Mouse (Mus musculus) left cerebral cortex, postnatal 14 days (tissue): ENCODE measurements around the gene Iscu. TPM values are rescaled to one million over a fixed set of nuclear protein-coding genes. Genes with fewer than 3 reads are reported as not detected.
A peak's percentile ranks its signal among the peaks of the same experiment; 100 is the strongest.
"Not testable (repeated sequence)": the region's sequence is repeated elsewhere in the genome, so short reads cannot be mapped to it uniquely, and the experiment has no call there.

ENCODE experiments used
- DNase-seq, 2 experiments: peaks; one replicate each; pipeline ENCODE4 v3.0.0; 2021 to 2022; ENCODE audit warnings: low spot score in 2 of 2, mixed read lengths in 1 of 2
- intact Hi-C: fragments of 180-260 bp; cut with DNase I; formaldehyde crosslinking; loops from one replicate; pipeline ENCODE4 v1.15.1; 2025
- total RNA-seq, 2 experiments: library from RNA; stranded (reverse); gene quantifications; 2 replicates each; pipeline ENCODE4 v1.2.3; 2021

The Iscu gene
- total RNA-seq, 2 experiments from 2014 or later: 90.4 to 97.0 TPM

DNA sequence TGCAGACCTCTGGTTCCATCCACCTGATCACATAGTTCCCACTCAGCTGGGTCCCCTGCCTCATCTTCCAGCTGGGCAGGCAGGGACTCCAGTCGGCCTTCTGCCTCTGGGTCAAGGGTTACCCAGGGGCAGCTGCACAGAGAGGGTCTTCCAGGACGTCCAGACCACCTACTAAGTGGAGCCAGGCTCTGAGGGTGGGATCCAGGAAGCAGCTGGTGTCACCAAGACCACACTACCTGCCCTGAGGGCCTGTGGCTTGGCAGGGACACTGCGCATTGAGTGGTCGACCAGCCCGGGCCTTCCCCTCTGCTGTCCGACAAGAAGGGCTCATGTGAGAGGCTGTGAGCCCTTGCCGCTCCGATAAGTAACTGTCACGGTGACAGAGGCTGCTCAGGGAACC lies 35.2 kb downstream of the Iscu start:
- intact Hi-C loops: no loop called here

DNA sequence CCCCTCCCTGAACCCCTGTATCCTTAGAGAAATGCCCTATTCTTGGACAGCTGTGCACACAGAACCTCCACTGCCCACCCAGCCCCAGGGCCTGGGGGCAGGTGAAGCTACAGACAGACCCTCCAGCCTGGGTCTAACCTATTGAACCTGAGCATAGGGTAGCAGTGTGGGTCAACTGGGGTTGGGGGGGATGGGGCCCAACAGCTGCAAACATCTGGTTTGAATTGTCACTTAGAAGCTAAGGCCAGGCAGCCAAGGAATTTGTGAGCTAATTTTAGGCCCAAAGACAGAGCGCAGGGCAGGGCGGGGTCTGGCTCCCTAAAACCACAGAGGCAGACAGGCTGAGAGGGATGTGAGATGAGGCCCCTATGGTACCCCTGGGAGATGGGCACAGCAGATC lies 35.6 kb downstream of the Iscu start:
- DNase-seq: no peak
- intact Hi-C loops: no loop called here

More for the DNA sequence above, 35.2 kb downstream of the Iscu start:
- DNase-seq: no peak

DNA sequence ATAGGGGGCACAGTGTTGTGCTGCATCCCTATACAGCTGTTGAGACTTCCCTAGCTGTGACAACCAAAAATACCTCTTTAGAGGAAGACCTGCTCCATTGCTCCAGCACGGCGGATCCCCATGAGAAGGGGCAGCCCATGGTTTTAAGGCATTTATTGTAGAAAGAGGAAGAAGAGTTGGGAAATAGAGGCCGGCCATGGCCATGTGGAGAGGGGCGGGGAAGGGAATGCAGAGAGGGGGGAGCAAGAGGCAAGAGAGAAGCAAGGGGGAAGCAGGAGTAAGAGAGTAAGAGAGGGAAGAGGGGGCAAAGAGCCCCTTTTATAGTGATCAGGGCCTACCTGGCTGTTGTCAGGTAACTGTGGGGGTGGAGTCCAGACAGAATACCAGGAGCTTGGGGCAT lies 37.6 kb downstream of the Iscu start:
- DNase-seq: no peak
- intact Hi-C loops: no loop called here

DNA sequence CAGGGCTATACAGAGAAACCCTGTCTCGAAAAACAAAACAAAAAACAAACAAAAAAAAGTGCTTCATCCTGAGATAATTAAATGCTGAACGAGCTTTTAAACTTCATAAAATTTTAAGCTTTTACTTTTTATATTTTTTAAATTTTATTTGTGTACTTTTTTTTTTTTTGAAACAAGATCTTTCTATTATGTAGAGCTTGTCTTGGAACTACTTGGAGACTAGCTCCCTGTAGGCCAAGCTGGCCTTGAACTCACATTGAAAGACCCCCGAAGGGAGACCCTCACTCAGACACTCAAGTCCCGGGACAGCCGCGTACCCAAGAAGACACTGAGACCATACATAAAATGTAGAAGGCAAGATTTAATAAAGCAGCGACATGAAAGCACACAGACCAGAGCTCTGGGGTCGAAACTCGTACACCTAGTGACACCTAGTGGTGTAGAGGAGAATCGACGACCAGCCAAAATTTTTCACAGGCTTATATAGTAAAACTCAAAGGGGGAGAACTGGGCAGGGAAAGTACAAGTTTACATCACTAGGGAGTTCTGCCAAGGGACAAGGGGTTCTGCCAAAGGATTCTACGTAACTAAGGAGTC lies 39.4 kb downstream of the Iscu start:
- DNase-seq, intact Hi-C loops: not testable (repeated sequence)

DNA sequence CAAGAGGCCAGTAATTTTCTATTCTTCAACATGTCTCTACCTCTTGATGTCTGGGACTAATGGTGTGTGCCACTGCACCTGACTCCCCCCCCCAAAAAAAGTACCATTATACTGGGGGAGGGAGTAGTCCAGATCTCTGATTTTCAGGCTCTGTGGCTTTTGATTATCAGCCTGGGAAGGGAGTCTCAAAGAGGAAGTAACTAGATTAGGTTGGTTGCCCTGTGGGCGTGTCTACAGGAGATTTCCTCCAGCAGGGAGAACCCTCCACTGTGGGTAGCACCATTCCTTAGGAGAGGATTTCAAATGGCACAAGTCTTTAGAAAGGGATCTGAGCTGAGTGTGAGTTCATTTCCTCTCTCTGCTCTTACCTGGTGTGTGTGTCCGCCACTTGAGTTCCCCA lies 40.1 kb downstream of the Iscu start:
- intact Hi-C loops: no loop called here
- no peak for DNase-seq

DNA sequence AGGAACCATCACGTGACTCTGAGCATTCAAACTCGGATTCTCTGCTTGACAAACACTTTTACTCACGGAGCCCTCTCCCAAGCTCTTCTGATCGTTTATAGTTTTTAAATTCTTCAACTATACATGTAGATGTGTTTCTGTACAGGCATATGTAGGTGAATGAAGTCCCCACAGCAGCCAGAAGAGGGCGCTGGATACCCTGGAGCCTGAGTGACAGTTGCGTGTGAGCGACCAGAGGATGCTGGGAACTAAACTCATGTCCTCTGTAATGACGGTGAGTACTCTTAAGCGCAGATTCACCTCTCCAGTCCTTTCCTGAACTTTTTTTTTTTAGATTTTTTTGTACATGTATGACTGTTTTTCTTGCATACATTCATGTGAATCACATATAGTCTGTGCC lies 41.1 kb downstream of the Iscu start:
- intact Hi-C loops: no loop called here

DNA sequence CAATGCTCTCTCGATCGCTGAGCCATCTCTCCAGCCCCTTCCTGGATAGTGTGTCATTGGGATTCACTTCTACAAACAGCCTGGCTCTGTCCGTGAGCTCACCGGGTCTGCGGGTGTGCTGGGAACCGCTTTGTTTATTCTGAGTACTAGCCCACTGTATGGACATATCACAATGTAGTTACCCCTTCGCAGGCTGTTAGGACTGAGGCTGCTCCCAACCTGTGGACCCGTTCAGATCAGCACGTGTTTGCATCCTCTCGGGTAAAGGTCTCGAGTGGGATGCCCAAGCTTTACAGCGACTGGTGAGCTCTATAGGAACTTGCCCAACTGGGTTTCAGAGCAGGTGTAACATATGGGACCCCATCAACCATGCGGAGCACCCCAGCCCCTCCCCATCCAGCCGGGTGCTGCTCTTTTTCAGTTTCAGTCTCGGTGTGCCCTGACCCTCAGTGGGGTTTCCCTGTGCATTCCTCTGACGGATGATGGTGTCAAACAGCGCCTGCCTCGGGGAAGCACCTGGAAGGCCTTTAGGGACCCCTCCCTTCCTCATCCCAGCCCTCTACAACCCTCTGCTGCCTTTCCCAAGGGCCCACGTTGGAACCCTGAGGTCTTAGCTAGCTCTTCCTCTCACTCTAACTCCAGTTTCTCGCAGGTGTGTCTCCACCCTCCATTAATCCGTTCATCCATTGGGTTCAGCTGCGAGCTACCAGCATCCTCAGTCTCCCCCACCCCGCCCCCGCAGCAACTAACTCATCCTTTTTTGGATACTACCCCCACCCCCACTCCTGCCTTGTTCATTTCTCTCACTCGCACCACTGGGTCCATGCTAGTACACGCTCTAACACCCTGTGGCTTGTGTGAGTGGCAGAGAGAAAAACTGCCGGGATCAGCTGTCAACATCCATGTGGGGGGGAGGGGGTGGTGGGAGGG lies 41.8 kb downstream of the Iscu start:
- intact Hi-C loops: loop anchor here (1.0 kb wide), 1 partner anchor 41 kb away; no protein-coding TSS in a partner anchor
- peak in 1 of 2 experiments; percentile 31 for DNase-seq

More for the DNA sequence above, 41.1 kb downstream of the Iscu start:
- no peak for DNase-seq

DNA sequence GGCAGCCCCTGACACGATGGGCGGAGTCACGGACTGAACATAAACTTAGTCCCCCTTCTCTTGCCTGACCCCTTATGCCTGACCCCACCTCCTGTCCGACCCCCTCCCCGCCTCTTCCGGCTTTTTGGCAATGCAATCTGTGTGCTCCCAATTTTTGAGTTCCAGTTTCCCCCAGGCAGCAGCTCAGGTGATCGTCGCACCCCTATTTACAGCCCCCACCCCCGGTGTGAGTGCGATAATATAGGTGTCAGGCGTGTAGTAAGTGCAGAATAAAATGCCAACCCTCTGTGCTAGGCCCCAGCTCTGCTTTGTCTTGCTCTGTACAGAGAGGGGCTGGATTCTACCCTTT lies 42.5 kb downstream of the Iscu start:
- intact Hi-C loops: loop anchor here (1.0 kb wide), 1 partner anchor 42 kb away; no protein-coding TSS in a partner anchor
- DNase-seq: no peak

DNA sequence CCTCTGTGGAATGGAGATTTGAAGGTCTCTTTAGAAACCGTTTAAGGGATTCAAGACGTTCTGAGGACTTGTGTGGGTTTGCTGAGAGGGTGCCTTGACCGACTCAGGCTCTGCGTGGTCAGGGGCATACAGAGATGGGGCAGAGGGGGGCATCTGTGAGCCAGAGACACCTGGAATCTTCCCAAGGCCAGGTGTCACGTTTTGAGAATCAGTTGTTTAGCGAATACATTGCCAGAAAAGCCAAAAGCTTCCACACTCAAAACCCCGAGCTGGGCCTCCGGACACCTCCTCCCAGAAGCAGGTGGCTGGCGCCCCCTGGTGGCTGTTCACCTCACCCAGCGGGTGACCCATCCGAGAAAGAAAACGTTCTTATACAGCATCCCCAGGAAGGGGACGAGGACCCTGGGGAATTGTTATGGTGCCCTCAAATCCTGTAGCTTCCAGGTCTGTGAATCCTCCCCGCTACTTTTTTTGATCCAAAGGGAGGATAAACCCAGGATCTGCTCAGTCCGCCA lies 43.1 kb downstream of the Iscu start:
- intact Hi-C loops: loop anchor here (1.0 kb wide), 1 partner anchor 42 kb away; no protein-coding TSS in a partner anchor
- peak; percentile 40 to 67 for DNase-seq

DNA sequence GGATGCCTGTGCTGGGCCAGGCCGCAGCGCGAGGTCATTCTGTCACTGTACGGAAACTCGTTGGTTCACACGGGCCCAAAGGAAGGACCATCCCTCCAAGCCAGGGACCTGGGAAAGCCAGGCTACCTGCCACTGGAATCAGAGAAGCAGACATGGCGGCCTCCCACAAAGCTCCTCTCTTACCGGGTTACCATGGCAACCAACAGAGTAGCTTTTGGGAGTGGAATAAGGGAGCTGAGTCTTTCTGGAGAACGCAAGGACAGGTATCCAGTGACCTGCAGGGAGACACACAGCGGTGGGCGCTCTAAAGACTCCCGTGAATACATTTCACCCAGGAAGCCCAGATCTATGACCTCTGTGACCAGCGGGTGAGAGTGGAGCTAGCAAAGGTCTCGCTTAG lies 46.0 kb downstream of the Iscu start:
- intact Hi-C loops: no loop called here
- peak in 1 of 2 experiments; percentile 31 for DNase-seq

DNA sequence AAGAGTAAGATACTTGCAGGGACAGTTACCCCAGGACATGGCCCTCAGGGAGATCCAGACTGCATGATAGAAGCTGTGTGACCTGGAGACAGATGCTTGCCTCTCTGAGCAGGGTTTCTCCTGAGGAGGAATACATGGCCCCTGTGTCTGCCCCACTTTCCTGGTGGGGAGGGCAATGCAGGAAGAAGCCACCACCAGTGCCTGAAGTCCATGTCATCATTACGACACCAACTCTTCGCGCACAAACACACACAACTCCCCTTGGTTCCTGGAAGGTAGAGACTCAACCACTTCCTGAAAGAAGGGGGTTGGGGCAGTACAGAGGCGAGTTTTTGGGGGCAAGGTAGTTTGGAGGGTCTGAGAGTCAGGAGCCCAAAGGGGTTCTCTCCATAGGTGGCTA lies 51.7 kb downstream of the Iscu start:
- DNase-seq: no peak
- intact Hi-C loops: no loop called here

DNA sequence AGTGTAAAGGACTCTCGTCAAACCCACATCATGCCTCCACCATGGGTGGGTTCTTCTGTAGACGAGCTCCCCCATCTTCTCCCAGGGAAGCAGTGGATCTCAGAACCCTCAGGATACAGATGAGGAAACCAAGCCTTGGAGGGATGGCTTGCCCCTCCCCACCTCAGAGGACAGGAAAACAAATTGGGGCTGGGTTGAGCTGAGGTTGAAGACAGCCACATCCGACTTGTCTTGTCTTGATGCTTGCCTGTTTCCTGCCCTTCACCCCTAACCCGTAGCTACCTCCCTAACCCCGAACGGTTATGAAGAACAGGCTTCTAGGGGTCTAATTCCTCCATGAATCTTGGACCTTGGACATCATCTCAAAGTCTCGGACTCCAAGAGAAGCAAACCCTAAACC lies 53.0 kb downstream of the Iscu start:
- no peak for DNase-seq
- intact Hi-C loops: no loop called here

DNA sequence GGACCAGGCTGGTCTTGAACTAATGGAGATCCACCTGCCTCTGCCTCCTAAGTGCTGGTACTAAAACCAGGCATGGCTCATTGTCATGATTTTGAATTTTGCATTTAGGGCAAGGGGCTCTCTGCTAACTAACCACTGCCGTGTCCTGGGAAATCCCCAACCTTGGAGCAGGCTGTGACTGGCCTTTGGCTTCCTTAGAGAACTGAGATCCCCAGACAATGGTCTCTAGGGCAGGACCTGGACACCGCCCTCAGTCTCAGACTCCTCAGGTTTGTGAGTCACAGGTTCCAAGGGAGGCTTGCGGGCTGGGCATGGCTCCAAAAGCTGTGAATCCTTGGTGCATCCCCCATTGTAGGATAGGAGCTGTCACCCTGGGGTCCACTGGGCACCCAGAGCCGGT lies 54.1 kb downstream of the Iscu start:
- no peak for DNase-seq
- intact Hi-C loops: no loop called here

Other genes starting within 250 kb of the Iscu start
- 1 to 10 TPM; 4.2 to 5.1 TPM for gene Cmklr1, start 122.3 kb upstream of the Iscu start, total RNA-seq
- gene 1700069L16Rik, start 48.0 kb upstream of the Iscu start, total RNA-seq: not detected
- gene Ficd, start 36.9 kb upstream of the Iscu start, total RNA-seq: 10 to 100 TPM in 1 of 2 experiments, 1 to 10 TPM in 1; 10.0 to 10.7 TPM
- gene Sart3, start 238 bp upstream of the Iscu start, total RNA-seq: 10 to 100 TPM; 30.3 to 32.1 TPM
- 10 to 100 TPM; 19.4 to 24.7 TPM for gene Tmem119, start 27.8 kb downstream of the Iscu start, total RNA-seq
- gene Selplg, start 59.9 kb downstream of the Iscu start, total RNA-seq: 10 to 100 TPM; 25.9 to 27.2 TPM
- gene Coro1c, start 136.0 kb downstream of the Iscu start, total RNA-seq: 100 to 1,000 TPM in 1 of 2 experiments, 10 to 100 TPM in 1; 97.7 to 102 TPM
- 10 to 100 TPM; 19.7 to 21.4 TPM for gene Ssh1, start 221.1 kb downstream of the Iscu start, total RNA-seq
- gene Dao, start 231.0 kb downstream of the Iscu start, total RNA-seq: not detected